Mouse (Mus musculus) neural tube, embryonic 15.5 days (tissue): Measurements from ENCODE around the gene Zfp787. TPM values are rescaled to one million over a fixed set of nuclear protein-coding genes. Genes with fewer than 3 reads are reported as not detected.
A peak's percentile ranks its signal among the peaks of the same experiment; 100 is the strongest.

ENCODE experiments used
- ATAC-seq: fragments of 200-750 bp; cut with Nextera tagmentation; 2 replicates; pipeline ENCODE4 v1.8.0; 2017; ENCODE audit warnings: mild to moderate bottlenecking, moderate TSS enrichment, moderate library complexity; ENCODE audit not compliant: low FRiP score
- H3K27ac ChIP-seq: fragments of 300-500 bp; sonication (generic); replicated peaks from 2 replicates; pipeline ENCODE4 v1.5.1; 2015; ENCODE audit warnings: mild to moderate bottlenecking, inconsistent platforms
- H3K27me3 ChIP-seq: fragments of 300-500 bp; sonication (generic); replicated peaks from 2 replicates; pipeline ENCODE4 v1.6.1; 2015; ENCODE audit warnings: inconsistent platforms
- H3K36me3 ChIP-seq: fragments of 300-500 bp; sonication (generic); 2 replicates; pipeline ENCODE4 v1.6.1; 2015; ENCODE audit warnings: inconsistent platforms
- H3K4me1 ChIP-seq: fragments of 300-500 bp; sonication (generic); 2 replicates; pipeline ENCODE4 v1.6.1; 2015; ENCODE audit warnings: inconsistent platforms
- H3K4me2 ChIP-seq: fragments of 300-500 bp; sonication (generic); 2 replicates; pipeline ENCODE4 v1.6.1; 2015; ENCODE audit warnings: inconsistent platforms, mild to moderate bottlenecking, moderate library complexity
- H3K4me3 ChIP-seq: fragments of 300-500 bp; sonication (generic); replicated peaks from 2 replicates; pipeline ENCODE4 v1.5.1; 2015; ENCODE audit warnings: mild to moderate bottlenecking, inconsistent platforms
- H3K9ac ChIP-seq: fragments of 300-500 bp; sonication (generic); replicated peaks from 2 replicates; pipeline ENCODE4 v1.6.1; 2015; ENCODE audit warnings: mild to moderate bottlenecking, inconsistent platforms
- H3K9me3 ChIP-seq: fragments of 300-500 bp; sonication (generic); replicated peaks from 2 replicates; pipeline ENCODE4 v1.6.1; 2016; ENCODE audit warnings: inconsistent platforms
- WGBS: fragments of 180-500 bp; shearing (Covaris S2); methylation state at CpG from one replicate; pipeline ENCODE4 v1.1.7; 2015; ENCODE audit warnings: mixed read lengths; 5-methylcytosine and 5-hydroxymethylcytosine counted together
- polyA plus RNA-seq: library from polyadenylated mRNA; unstranded; fragments of >200 nt; fragmentation: Nextera tagmentation; extraction: Ambion mirVana; gene quantifications from 2 replicates; pipeline ENCODE4 v1.2.1, GENCODE M21; 2015

Gene Zfp787
- polyA plus RNA-seq, 1 experiment from 2014 or later = 26.0 TPM

- WGBS = 57% methylated on average over 3 of the region's 3 CpGs
- Histone ChIP-seq H3K4me3 (no peak overlapping the region), H3K36me3 (no peaks in the 10 kb centered on the region), H3K4me1 (peaks cover 8% of the 10 kb centered on the region), H3K4me2 (no peak overlapping the region), H3K27ac (no peak overlapping the region), H3K9me3 (no peaks in the 10 kb centered on the region), H3K27me3 (no peaks in the 10 kb centered on the region), H3K9ac (no peak overlapping the region)
- ATAC-seq = no peak
Measured at GRCm38 (mm10) chr7:6161541-6161940, 5.7 kb upstream of the Zfp787 start.

- Histone ChIP-seq H3K27ac (no peak overlapping the region), H3K27me3 (no peaks in the 10 kb centered on the region), H3K9me3 (no peaks in the 10 kb centered on the region), H3K4me2 (no peak overlapping the region), H3K9ac (no peak overlapping the region), H3K4me1 (peaks cover 14% of the 10 kb centered on the region), H3K36me3 (no peaks in the 10 kb centered on the region), H3K4me3 (no peak overlapping the region)
- WGBS = 90% methylated on average over 3 of the region's 3 CpGs
- ATAC-seq = no peak
Measured at GRCm38 (mm10) chr7:6159604-6160003, 3.8 kb upstream of the Zfp787 start.

- Histone ChIP-seq H3K9me3 (no peaks in the 10 kb centered on the region), H3K4me1 (peaks cover 33% of the 10 kb centered on the region), H3K27ac (no peak overlapping the region), H3K4me3 (no peak overlapping the region), H3K36me3 (no peaks in the 10 kb centered on the region), H3K4me2 (no peak overlapping the region), H3K27me3 (no peaks in the 10 kb centered on the region), H3K9ac (no peak overlapping the region)
- ATAC-seq = no peak
- WGBS = 83% methylated on average over 1 of the region's 1 CpGs
Measured at GRCm38 (mm10) chr7:6157479-6157878, 1.7 kb upstream of the Zfp787 start.

GRCm38 (mm10) chr7:6156901-6157472 lies 1.2 kb upstream of the Zfp787 start:
- peak overlapping the region; percentile 91 for H3K4me2 ChIP-seq
- peak overlapping the region; percentile 52; the same call in 1 of the 2 replicates for H3K9ac ChIP-seq
- H3K27ac ChIP-seq = peak overlapping the region; percentile 98; the same call in 1 of the 2 replicates
- ATAC-seq = no peak
- no peaks in the 10 kb centered on the region for H3K36me3 ChIP-seq
- no peaks in the 10 kb centered on the region for H3K27me3 ChIP-seq
- no peaks in the 10 kb centered on the region for H3K9me3 ChIP-seq
- WGBS = 61% methylated on average over 9 of the region's 9 CpGs
- H3K4me3 ChIP-seq = peak overlapping the region; percentile 86
- H3K4me1 ChIP-seq = peaks cover 36% of the 10 kb centered on the region

- Histone ChIP-seq H3K4me1 (peaks cover 44% of the 10 kb centered on the region), H3K9me3 (no peaks in the 10 kb centered on the region), H3K4me3 (peak overlapping the region; percentile 86), H3K36me3 (no peaks in the 10 kb centered on the region), H3K27me3 (no peaks in the 10 kb centered on the region), H3K27ac (peak overlapping the region; percentile 98), H3K9ac (peak overlapping the region; percentile 89), H3K4me2 (peak overlapping the region; percentile 91)
- peak; percentile 82 for ATAC-seq
- under 1% methylated on average over 74 of the region's 85 CpGs for WGBS
Measured at GRCm38 (mm10) chr7:6155031-6155872, 545 bp downstream of the Zfp787 start.

- Histone ChIP-seq H3K27me3 (no peaks in the 10 kb centered on the region), H3K36me3 (no peaks in the 10 kb centered on the region), H3K4me3 (peak overlapping the region; percentile 86), H3K9me3 (no peaks in the 10 kb centered on the region), H3K27ac (peak overlapping the region; percentile 98; the same call in 1 of the 2 replicates), H3K4me2 (peak overlapping the region; percentile 91), H3K4me1 (peaks cover 49% of the 10 kb centered on the region), H3K9ac (peak overlapping the region; percentile 89)
- ATAC-seq = no peak
- WGBS = 83% methylated on average over 5 of the region's 5 CpGs
Measured at GRCm38 (mm10) chr7:6154164-6154563, 1.6 kb downstream of the Zfp787 start.

- WGBS = 95% methylated on average over 3 of the region's 3 CpGs
- ATAC-seq = no peak
- Histone ChIP-seq H3K4me1 (peaks cover 59% of the 10 kb centered on the region), H3K36me3 (no peaks in the 10 kb centered on the region), H3K4me2 (no peak overlapping the region), H3K27ac (no peak overlapping the region), H3K9me3 (no peaks in the 10 kb centered on the region), H3K4me3 (no peak overlapping the region), H3K27me3 (no peaks in the 10 kb centered on the region), H3K9ac (no peak overlapping the region)
Measured at GRCm38 (mm10) chr7:6153131-6153530, 2.7 kb downstream of the Zfp787 start.

- 81% methylated on average over 3 of the region's 3 CpGs for WGBS
- Histone ChIP-seq H3K4me3 (no peak overlapping the region), H3K4me1 (peaks cover 62% of the 10 kb centered on the region)
Measured at GRCm38 (mm10) chr7:6152036-6152435, 3.8 kb downstream of the Zfp787 start.

GRCm38 (mm10) chr7:6151266-6151665 lies 4.5 kb downstream of the Zfp787 start:
- ATAC-seq = no peak
- H3K4me1 ChIP-seq = peaks cover 60% of the 10 kb centered on the region
- H3K36me3 ChIP-seq = no peaks in the 10 kb centered on the region
- H3K4me2 ChIP-seq = no peak overlapping the region
- no peaks in the 10 kb centered on the region for H3K9me3 ChIP-seq
- H3K27ac ChIP-seq = no peak overlapping the region
- no peak overlapping the region for H3K9ac ChIP-seq
- H3K4me3 ChIP-seq = no peak overlapping the region
- 92% methylated on average over 1 of the region's 1 CpGs for WGBS
- H3K27me3 ChIP-seq = no peaks in the 10 kb centered on the region

More at GRCm38 (mm10) chr7:6152036-6152435, 3.8 kb downstream of the Zfp787 start:
- no peak overlapping the region for H3K4me2 ChIP-seq
- ATAC-seq = no peak
- H3K27me3 ChIP-seq = no peaks in the 10 kb centered on the region
- H3K36me3 ChIP-seq = no peaks in the 10 kb centered on the region
- H3K9ac ChIP-seq = no peak overlapping the region
- no peaks in the 10 kb centered on the region for H3K9me3 ChIP-seq
- H3K27ac ChIP-seq = no peak overlapping the region

- Histone ChIP-seq H3K27ac (0 out of 2 replicates have a peak overlapping the region, but pooled peaks have one; percentile 33), H3K4me1 (peaks cover 53% of the 10 kb centered on the region), H3K4me2 (no peak overlapping the region), H3K9ac (no peak overlapping the region), H3K27me3 (no peaks in the 10 kb centered on the region), H3K9me3 (no peaks in the 10 kb centered on the region), H3K36me3 (no peaks in the 10 kb centered on the region), H3K4me3 (no peak overlapping the region)
- no peak for ATAC-seq
- 81% methylated on average over 5 of the region's 5 CpGs for WGBS
Measured at GRCm38 (mm10) chr7:6147688-6148087, 8.1 kb downstream of the Zfp787 start.

- no peak for ATAC-seq
Measured at GRCm38 (mm10) chr7:6146982-6147325, 8.8 kb downstream of the Zfp787 start.

More at GRCm38 (mm10) chr7:6146982-6147325, 8.8 kb downstream of the Zfp787 start:
- no peak overlapping the region for H3K4me3 ChIP-seq
- peaks cover 50% of the 10 kb centered on the region for H3K4me1 ChIP-seq
- peaks cover 2% of the 10 kb centered on the region; the same call in 1 of the 2 replicates for H3K36me3 ChIP-seq
- no peaks in the 10 kb centered on the region for H3K9me3 ChIP-seq
- no peak overlapping the region for H3K4me2 ChIP-seq
- no peak overlapping the region for H3K9ac ChIP-seq
- 80% methylated on average over 2 of the region's 2 CpGs for WGBS
- peak overlapping the region; percentile 33; the same call in 1 of the 2 replicates for H3K27ac ChIP-seq
- no peaks in the 10 kb centered on the region for H3K27me3 ChIP-seq
